Mouse (Mus musculus) A20 (cell line): ENCODE results near the gene Bmp8a.
"Not testable (repeated sequence)": the region's sequence is repeated elsewhere in the genome, so short reads cannot be mapped to it uniquely, and the experiment has no call there.

Source experiments
- DNase-seq: peaks from one replicate; pipeline ENCODE4 v3.0.0-alpha.2; 2011; ENCODE audit warnings: low read depth, low spot score

The Bmp8a gene

DNA sequence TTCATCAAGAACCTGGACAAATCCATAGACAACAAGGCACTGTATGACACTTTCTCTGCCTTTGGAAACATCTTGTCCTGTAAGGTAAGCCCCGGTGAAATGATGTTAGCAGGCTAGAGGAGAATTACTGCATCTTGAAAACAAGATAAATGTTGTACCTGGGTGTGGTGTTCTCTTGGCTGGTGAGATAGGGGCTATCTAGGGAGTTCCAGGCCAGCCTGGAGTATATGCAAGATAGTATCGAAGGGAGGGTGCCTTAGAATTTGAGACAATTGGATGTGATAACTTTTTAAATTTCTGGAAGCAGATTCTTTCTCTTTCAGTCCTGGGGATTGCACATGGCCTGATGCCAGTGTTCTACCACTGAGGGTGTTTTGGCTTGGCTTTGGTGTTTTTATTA lies 56.3 kb downstream of the Bmp8a start:
- DNase-seq = no peak

DNA sequence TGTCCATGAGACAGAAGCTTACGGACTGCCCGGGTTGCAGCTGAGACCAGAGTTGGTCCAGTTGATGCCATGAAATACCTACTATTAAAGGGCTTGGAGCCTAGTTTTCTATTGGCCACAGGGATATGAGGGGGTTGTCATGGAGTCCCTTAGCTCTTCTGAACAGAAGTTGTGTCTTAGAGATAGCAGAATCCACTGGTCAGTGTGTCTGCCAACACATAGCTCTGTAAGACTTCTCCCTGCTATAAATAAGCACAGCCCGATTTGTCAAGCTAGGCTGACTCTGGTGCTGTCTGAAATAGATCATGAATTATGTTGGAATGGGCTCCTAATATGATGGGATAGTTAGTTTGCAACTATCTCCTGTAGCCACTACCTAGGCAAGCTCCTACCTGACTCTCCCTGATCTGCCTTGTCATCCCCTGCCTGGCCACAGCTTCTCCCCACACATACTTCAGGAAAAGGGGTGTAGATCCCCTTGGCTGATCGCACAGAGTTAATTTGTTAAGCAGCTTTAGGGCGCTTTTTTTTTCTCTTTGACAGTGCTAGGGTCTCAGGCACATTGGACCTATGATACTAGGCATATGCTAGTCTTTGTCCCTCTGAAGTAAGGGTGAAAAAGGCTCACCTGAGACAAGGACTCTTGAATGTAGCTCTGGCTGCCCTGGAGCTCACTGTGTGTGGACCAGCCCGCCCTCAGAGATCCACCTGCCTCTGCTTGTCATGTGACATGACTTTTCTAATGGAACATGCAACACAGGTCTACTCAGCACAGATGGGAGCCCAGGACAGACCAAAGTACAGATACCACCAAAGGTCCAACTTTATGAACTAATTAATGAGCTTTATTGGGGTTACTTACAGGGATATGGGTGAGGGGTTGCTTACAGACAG lies 58.1 kb downstream of the Bmp8a start:
- DNase-seq = no peak

DNA sequence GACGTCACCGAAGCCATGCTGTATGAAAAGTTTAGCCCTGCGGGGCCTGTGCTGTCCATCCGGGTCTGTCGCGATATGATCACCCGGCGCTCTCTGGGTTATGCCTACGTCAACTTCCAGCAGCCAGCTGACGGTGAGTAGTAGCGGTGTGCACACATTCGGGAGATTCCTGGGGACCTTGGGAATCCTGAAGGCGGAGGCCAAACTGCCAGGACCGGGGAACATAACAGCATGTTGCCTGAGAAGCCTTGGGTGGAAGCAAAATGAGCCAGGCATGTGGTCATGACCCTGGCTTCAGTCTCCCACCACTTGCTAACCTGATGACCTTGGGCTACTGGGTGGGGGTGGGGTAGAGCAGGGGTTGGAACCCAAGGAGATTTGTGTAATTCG lies 59.4 kb downstream of the Bmp8a start:
- peak; percentile 43 for DNase-seq

DNA sequence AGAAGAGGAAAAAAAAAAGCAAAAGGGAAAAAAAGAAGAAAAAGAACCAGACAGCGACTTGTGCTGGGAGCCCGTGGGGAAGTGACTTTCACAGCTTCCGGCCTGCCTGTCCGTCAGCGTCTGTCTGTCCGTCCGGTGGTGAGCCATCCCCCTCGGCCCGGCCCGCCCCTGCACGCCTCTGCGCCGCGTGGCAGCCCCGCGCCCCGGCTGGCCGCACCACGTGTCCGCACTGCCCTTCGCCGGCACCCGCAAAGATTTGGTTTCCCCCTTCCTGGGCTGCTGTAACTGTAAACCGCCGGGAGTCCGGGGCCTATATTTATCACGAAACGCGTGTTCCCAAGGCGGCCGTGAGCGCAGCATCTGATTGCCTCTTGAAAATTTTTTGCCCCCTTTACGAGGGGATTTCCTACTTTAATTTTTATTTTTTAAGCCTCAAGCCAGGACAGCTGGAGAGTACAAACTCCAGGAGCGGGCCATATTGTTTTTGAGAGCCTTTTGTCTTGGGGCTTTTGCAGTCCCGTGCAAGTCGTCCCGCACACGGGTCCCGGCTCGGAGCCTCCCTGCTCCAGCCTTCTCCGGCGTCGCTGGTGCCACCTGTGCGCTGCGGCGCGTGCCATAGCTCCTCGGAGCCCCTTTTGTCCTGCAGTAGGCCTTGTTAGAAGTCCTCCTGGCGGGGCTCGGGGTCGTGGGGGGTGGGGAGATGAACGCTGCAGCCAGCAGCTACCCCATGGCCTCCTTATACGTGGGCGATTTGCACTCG lies 60.0 kb downstream of the Bmp8a start:
- DNase-seq = not testable (repeated sequence)

DNA sequence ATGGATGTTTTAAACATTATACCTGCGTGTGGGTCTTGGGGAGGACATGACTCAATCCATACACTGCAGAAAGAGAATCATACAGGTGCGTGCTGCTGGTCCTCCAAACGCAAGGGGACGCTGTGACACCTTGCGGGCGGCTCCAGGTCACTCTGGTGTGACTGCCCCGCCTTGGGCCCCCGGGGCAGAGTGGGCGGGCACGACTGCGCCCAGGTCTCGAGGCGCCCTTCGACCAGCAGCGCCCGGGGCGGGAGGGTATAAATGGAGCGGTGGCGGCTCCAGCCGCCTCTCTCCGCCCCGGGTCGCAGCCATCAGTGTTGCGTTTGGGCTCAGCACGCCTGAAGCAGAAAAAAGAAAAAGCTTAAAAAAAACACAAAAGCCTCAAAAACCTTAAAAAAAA lies 60.6 kb downstream of the Bmp8a start:
- peak; percentile 95 for DNase-seq

DNA sequence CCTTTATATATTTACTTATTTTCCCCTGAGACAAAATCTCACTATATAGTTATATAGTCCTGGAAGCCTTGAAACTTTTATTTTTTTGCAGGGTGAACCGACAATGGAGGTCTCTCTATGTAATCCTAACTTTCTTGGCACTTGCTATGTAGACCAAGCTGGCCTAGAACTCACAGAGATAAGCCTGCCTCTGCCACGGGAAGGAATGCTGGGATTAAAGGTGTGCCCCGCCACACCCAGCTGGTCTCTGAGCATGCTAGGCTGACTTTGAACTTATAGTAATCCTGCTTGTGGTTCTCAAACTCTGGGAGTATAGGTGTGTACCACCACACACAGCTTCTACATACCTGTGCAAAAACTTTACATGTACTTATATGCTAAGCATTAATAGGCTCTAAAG lies 62.9 kb downstream of the Bmp8a start:
- no peak for DNase-seq

DNA sequence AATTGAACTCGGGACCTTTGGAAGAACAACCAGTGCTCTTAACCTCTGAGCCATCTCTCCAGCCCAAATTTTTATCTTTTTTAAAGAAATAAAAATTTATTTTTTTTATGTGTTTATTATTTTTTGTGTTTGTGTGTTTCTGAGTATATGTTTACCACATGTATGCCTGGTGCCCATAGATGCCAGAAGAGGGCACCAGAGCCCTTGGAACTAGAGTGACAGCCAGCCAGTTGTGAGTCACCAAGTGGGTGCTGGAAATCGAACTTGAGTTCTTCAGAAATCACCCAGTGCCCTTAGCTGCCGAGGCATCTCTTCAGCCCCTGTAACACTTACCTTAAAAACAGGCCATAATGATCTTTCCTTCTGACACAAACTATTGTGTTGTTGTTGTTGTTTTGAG lies 72.0 kb downstream of the Bmp8a start:
- no peak for DNase-seq
